Mouse (Mus musculus) small intestine, adult 2 months (tissue): Measurements from ENCODE around the gene Zfp386.

ENCODE experiments used
- CTCF ChIP-seq: fragments of 200-500 bp; IDR thresholded peaks from 2 replicates; pipeline ENCODE4 v1.5.1; 2012; ENCODE audit warnings: low read depth, mild to moderate bottlenecking, control low read depth, inconsistent platforms, low read length, moderate library complexity, mixed read lengths; ENCODE audit not compliant: insufficient replicate concordance, insufficient read length; ENCODE audit errors: extremely low read depth
- POLR2A ChIP-seq: fragments of 200-500 bp; IDR thresholded peaks from 2 replicates; pipeline ENCODE4 v1.6.1; 2012; ENCODE audit warnings: low read depth, mild to moderate bottlenecking, control low read depth, inconsistent platforms, low read length, moderate library complexity

DNA sequence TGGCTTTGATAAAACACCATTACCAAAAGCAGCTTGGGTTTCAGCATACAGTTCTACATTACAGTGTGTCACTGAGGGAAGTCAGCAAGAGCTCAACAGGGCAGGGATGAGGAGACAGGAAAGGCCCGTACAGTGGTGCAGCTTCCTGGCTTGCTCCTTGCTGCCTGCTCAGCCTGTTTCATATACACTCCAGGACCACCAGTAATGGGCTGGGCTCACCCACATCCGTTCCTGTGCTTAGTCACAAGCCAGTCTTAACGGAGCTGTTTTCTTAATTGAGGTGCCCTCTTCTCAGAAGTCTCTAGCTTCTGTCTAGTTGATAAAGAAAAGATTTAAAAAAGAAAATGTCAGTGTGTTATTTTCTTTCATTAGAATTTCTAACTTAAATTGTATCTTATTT is 8.6 kb downstream of the Zfp386 start:
- TF ChIP-seq CTCF (no peak), POLR2A (no peak)
